Mouse (Mus musculus) limb, embryonic 14.5 days (tissue): ENCODE measurements at regions not wholly inside any gene's neighbourhood (a gene's known extent, or its start where the extent isn't known, plus 50 kb on each side); places are given as distances from the start of the nearest gene placed in this dataset.

Source experiments
- ATAC-seq: fragments of 200-750 bp; cut with Nextera tagmentation; 2 replicates; pipeline ENCODE4 v1.8.0; 2017; ENCODE audit warnings: low read depth, moderate number of reproducible peaks, moderate TSS enrichment; ENCODE audit not compliant: low FRiP score
- DNase-seq: peaks from one replicate; pipeline ENCODE4 v3.0.0-alpha.2; 2015; ENCODE audit warnings: low spot score
- H3K27ac ChIP-seq: fragments of 300-500 bp; sonication (generic); replicated peaks from 2 replicates; pipeline ENCODE4 v1.5.1; 2014; ENCODE audit warnings: low read depth, mild to moderate bottlenecking, low read length, moderate library complexity, mixed read lengths
- H3K27me3 ChIP-seq: fragments of 300-500 bp; sonication (generic); 2 replicates; pipeline ENCODE4 v1.6.1; 2014; ENCODE audit warnings: low read length, mixed read lengths; ENCODE audit not compliant: control insufficient read depth, insufficient read depth
- H3K36me3 ChIP-seq: fragments of 300-500 bp; sonication (generic); 2 replicates; pipeline ENCODE4 v1.6.1; 2014; ENCODE audit warnings: mild to moderate bottlenecking, low read length, moderate library complexity, mixed read lengths; ENCODE audit not compliant: control insufficient read depth, insufficient read depth
- H3K4me1 ChIP-seq: fragments of 300-500 bp; sonication (generic); 2 replicates; pipeline ENCODE4 v1.6.1; 2014; ENCODE audit warnings: antibody characterized with exemption, low read length, mixed read lengths; ENCODE audit not compliant: control insufficient read depth, insufficient read depth
- H3K4me2 ChIP-seq: fragments of 300-500 bp; sonication (generic); replicated peaks from 2 replicates; pipeline ENCODE4 v1.6.1; 2014; ENCODE audit warnings: low read depth, mild to moderate bottlenecking, low read length, moderate library complexity; ENCODE audit not compliant: severe bottlenecking
- H3K4me3 ChIP-seq: fragments of 300-500 bp; sonication (generic); replicated peaks from 2 replicates; pipeline ENCODE4 v1.5.1; 2014; ENCODE audit warnings: low read length
- H3K9ac ChIP-seq: fragments of 300-500 bp; sonication (generic); 2 replicates; pipeline ENCODE4 v1.6.1; 2014; ENCODE audit warnings: mild to moderate bottlenecking, low read depth, low read length, moderate library complexity; ENCODE audit not compliant: severe bottlenecking
- H3K9me3 ChIP-seq: fragments of 300-500 bp; sonication (generic); 2 replicates; pipeline ENCODE4 v1.6.1; 2016; ENCODE audit warnings: low read length; ENCODE audit not compliant: control insufficient read depth
- POLR2A ChIP-seq: fragments of 200-500 bp; IDR thresholded peaks from 2 replicates; pipeline ENCODE4 v1.8.0; 2012; ENCODE audit warnings: inconsistent platforms, mild to moderate bottlenecking, moderate library complexity, borderline replicate concordance; ENCODE audit not compliant: insufficient read depth, insufficient read length; ENCODE audit errors: extremely low read depth
- WGBS: fragments of 180-500 bp; shearing (Covaris S2); extraction: QIAGEN DNeasy Blood & Tissue Kit; methylation state at CpG from one replicate; pipeline ENCODE4 v1.1.7; 2014; 5-methylcytosine and 5-hydroxymethylcytosine counted together

DNA sequence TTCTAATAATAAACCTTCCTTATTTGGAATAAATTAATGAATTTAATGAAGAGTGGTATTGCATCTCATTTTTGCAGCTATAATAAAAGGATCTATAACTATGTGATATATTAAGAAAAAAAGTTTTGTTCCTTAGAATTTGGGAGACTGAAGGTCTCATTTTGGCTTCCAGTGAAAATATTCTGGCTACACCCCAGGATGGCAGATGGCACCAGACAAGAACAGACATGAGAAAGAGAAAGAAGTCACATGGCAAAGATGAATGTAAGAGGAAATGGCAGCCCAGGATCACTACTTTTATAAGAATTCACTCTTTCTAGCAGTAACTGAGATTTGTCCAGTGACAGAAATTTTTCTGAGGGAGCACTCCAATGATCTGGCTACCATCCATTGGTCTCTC is 209.1 kb upstream of the Hs3st1 start:
- no peak for DNase-seq
- Histone ChIP-seq H3K9ac (no peak overlapping the region), H3K27me3 (no peaks in the 10 kb centered on the region), H3K9me3 (no peaks in the 10 kb centered on the region), H3K27ac (no peak overlapping the region), H3K4me1 (no peaks in the 10 kb centered on the region), H3K4me2 (no peak overlapping the region), H3K4me3 (no peak overlapping the region), H3K36me3 (no peaks in the 10 kb centered on the region)
- no peak for TF ChIP-seq POLR2A
- ATAC-seq = no peak

DNA sequence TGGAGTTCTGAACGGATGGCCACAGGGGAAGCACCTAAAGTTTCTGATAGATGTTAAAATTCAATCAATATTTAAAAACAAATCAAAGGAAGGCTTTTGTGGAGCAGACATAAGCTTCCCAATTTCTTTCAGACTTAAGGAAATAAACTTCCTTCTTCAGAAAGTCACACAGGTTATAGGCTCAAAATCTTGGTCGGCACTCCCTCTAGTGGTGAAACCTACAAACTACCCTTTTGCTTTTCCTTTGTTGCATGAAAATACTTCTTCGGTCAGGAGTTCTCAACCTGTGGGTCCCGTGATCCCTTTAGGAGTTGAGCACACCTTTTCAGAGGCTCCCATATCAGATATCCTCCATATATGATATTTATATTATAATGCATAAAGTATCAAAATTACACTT is 205.7 kb upstream of the Hs3st1 start:
- peak; percentile 57 for DNase-seq
- 28% methylated on average over 4 of the region's 4 CpGs for WGBS
- no peaks in the 10 kb centered on the region for H3K27me3 ChIP-seq
- H3K4me2 ChIP-seq = no peak overlapping the region
- no peaks in the 10 kb centered on the region for H3K36me3 ChIP-seq
- no peaks in the 10 kb centered on the region for H3K4me1 ChIP-seq
- TF ChIP-seq POLR2A = no peak
- no peaks in the 10 kb centered on the region for H3K9me3 ChIP-seq
- H3K4me3 ChIP-seq = no peak overlapping the region
- no peak overlapping the region for H3K9ac ChIP-seq
- ATAC-seq = peak; percentile 23; the same call in 1 of the 2 replicates
- no peak overlapping the region for H3K27ac ChIP-seq

DNA sequence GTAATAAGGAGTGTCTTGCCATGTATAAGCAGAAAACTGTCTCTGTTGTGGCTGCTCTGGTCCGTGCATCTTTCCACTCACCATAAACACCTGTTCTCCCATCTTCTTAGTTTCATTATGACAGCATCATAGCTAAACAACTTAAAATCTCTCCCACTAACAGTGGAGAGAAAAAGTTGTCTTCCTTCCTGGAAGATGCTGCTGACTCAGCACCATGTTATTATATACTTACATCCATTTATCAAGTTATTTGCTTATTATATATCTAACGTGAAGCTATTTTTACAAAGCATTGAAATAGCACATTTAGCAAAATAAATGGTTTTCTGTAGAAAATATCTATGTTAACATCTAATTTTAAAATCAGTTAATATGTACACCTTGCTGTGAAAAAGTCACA is 180.3 kb upstream of the Hs3st1 start:
- ATAC-seq = no peak

DNA sequence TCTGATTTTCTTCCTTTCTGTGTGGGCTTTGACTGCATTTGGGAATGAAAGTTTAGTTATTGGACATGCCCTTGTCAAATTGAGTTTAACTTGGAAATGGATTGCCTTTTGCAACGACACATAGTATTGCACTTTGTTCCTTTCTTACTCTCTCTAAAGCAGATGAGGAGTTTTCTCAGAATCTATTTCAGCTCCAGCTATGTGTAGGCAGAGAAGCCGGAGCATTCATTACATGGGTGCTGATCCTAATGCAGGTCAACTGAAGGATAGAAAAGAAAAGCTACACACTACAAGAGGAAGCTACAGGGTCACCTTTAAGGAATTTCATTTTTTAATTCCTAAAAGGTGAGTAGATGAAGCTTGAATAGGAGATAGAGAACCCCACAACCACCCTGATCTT is 176.6 kb upstream of the Hs3st1 start:
- TF ChIP-seq POLR2A = no peak
- Histone ChIP-seq H3K9ac (no peak overlapping the region), H3K27me3 (no peaks in the 10 kb centered on the region), H3K27ac (no peak overlapping the region), H3K4me2 (no peak overlapping the region), H3K4me3 (no peak overlapping the region), H3K9me3 (no peaks in the 10 kb centered on the region), H3K36me3 (no peaks in the 10 kb centered on the region), H3K4me1 (no peaks in the 10 kb centered on the region)
- ATAC-seq (no peak), DNase-seq (no peak)
- 85% methylated on average over 2 of the region's 2 CpGs for WGBS

More for the DNA sequence above, 180.3 kb upstream of the Hs3st1 start:
- Histone ChIP-seq H3K4me2 (no peak overlapping the region), H3K4me3 (no peak overlapping the region), H3K27ac (no peak overlapping the region), H3K9me3 (no peaks in the 10 kb centered on the region), H3K36me3 (no peaks in the 10 kb centered on the region), H3K9ac (no peak overlapping the region), H3K27me3 (no peaks in the 10 kb centered on the region), H3K4me1 (no peaks in the 10 kb centered on the region)
- DNase-seq = no peak
- 83% methylated on average over 2 of the region's 2 CpGs for WGBS
- no peak for TF ChIP-seq POLR2A

DNA sequence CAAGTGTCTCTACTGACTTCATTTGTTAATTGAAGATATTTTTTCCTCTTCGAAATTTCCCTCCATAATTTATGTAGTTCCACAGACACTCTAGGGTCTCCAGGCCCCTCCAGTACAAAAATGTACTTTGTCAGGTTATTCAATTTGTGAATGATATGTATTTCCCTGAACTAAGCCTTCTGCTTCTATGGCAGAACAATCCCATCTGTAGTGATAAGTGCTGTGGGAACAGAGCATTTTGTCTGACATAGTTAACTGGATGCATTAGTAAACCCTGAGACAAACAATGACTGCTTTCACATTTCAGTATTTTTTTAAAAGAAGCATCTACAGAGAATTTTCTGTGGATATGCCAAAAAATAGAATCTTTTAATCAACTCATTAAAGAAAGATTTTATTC is 154.1 kb upstream of the Hs3st1 start:
- no peak for ATAC-seq
- no peak for TF ChIP-seq POLR2A
- WGBS = 68% methylated on average over 1 of the region's 1 CpGs

DNA sequence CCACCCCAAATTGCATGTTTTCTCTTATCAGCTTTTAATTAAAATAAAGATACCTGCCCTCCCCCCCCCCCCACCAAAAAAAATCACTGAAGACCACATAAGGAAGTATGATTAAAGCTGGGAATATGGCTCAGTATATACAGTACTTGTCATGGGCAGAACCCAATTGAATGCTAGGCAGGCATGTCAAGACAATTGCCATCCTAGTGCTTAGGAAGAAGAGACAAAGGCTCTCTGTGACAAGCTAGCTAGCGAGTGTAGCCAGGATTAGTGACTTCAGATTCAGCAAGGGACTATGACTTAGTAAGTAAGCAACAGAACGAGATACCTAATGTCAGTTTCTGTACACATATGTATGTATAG is 116.4 kb upstream of the Hs3st1 start:
- ATAC-seq = no peak
- WGBS = 92% methylated on average over 2 of the region's 2 CpGs
- H3K4me2 ChIP-seq = no peak overlapping the region
- H3K4me1 ChIP-seq = no peaks in the 10 kb centered on the region
- no peaks in the 10 kb centered on the region for H3K36me3 ChIP-seq
- H3K27ac ChIP-seq = no peak overlapping the region
- no peak for TF ChIP-seq POLR2A
- DNase-seq = no peak
- no peak overlapping the region for H3K4me3 ChIP-seq
- H3K27me3 ChIP-seq = no peaks in the 10 kb centered on the region
- H3K9ac ChIP-seq = no peak overlapping the region
- no peaks in the 10 kb centered on the region for H3K9me3 ChIP-seq

More for the DNA sequence above, 154.1 kb upstream of the Hs3st1 start:
- Histone ChIP-seq H3K27ac (no peak overlapping the region), H3K4me1 (no peaks in the 10 kb centered on the region), H3K9me3 (no peaks in the 10 kb centered on the region), H3K9ac (no peak overlapping the region), H3K36me3 (no peaks in the 10 kb centered on the region), H3K4me3 (no peak overlapping the region), H3K27me3 (no peaks in the 10 kb centered on the region), H3K4me2 (no peak overlapping the region)
- no peak for DNase-seq
